Mouse (Mus musculus) limb, embryonic 15.5 days (tissue): ENCODE measurements at regions not wholly inside any gene's neighbourhood (a gene's known extent, or its start where the extent isn't known, plus 50 kb on each side); places are given as distances from the start of the nearest gene placed in this dataset.

ENCODE experiments used
- ATAC-seq: fragments of 200-750 bp; cut with Nextera tagmentation; 2 replicates; pipeline ENCODE4 v1.8.0; 2017; ENCODE audit warnings: low read depth, moderate TSS enrichment; ENCODE audit not compliant: insufficient number of reproducible peaks, low FRiP score, low TSS enrichment
- H3K27ac ChIP-seq: fragments of 300-500 bp; sonication (generic); 2 replicates; pipeline ENCODE4 v1.5.1; 2015; ENCODE audit warnings: moderate library complexity, mild to moderate bottlenecking, inconsistent platforms
- H3K27me3 ChIP-seq: fragments of 300-500 bp; sonication (generic); 2 replicates; pipeline ENCODE4 v1.6.1; 2015; ENCODE audit warnings: inconsistent platforms
- H3K36me3 ChIP-seq: fragments of 300-500 bp; sonication (generic); 2 replicates; pipeline ENCODE4 v1.6.1; 2015; ENCODE audit warnings: inconsistent platforms
- H3K4me1 ChIP-seq: fragments of 300-500 bp; sonication (generic); 2 replicates; pipeline ENCODE4 v1.6.1; 2015; ENCODE audit warnings: inconsistent platforms
- H3K4me2 ChIP-seq: fragments of 300-500 bp; sonication (generic); 2 replicates; pipeline ENCODE4 v1.6.1; 2015; ENCODE audit warnings: mild to moderate bottlenecking, inconsistent platforms
- H3K4me3 ChIP-seq: fragments of 300-500 bp; sonication (generic); 2 replicates; pipeline ENCODE4 v1.5.1; 2015; ENCODE audit warnings: mild to moderate bottlenecking, inconsistent platforms
- H3K9ac ChIP-seq: fragments of 300-500 bp; sonication (generic); 2 replicates; pipeline ENCODE4 v1.6.1; 2015; ENCODE audit warnings: inconsistent platforms
- H3K9me3 ChIP-seq: fragments of 300-500 bp; sonication (generic); 2 replicates; pipeline ENCODE4 v1.6.1; 2016; ENCODE audit warnings: inconsistent platforms
- WGBS: fragments of 180-500 bp; shearing (Covaris S2); methylation state at CpG from one replicate; pipeline ENCODE4 v1.1.7; 2015; 5-methylcytosine and 5-hydroxymethylcytosine counted together

- H3K36me3 ChIP-seq = no peaks in the 10 kb centered on the region
- H3K4me3 ChIP-seq = no peak overlapping the region
- H3K4me2 ChIP-seq = no peak overlapping the region
- no peaks in the 10 kb centered on the region for H3K9me3 ChIP-seq
- WGBS = 42% methylated on average over 4 of the region's 4 CpGs
- no peak for ATAC-seq
- H3K27me3 ChIP-seq = no peaks in the 10 kb centered on the region
- H3K4me1 ChIP-seq = peaks cover 7% of the 10 kb centered on the region; the same call in 1 of the 2 replicates
- H3K9ac ChIP-seq = no peak overlapping the region
- H3K27ac ChIP-seq = peak overlapping the region; percentile 12
Observed at GRCm38 (mm10) chr4:95193028-95193427, 141.0 kb upstream of the Jun start.

- no peak overlapping the region for H3K9ac ChIP-seq
- H3K4me1 ChIP-seq = peaks cover 7% of the 10 kb centered on the region; the same call in 1 of the 2 replicates
- no peaks in the 10 kb centered on the region for H3K36me3 ChIP-seq
- H3K27ac ChIP-seq = peak overlapping the region; percentile 12
- H3K27me3 ChIP-seq = no peaks in the 10 kb centered on the region
- H3K4me2 ChIP-seq = no peak overlapping the region
- WGBS = 81% methylated on average over 4 of the region's 4 CpGs
- no peak for ATAC-seq
- H3K4me3 ChIP-seq = no peak overlapping the region
- H3K9me3 ChIP-seq = no peaks in the 10 kb centered on the region
Observed at GRCm38 (mm10) chr4:95193473-95193872, 141.5 kb upstream of the Jun start.

GRCm38 (mm10) chr4:95194621-95195455 lies 142.8 kb upstream of the Jun start:
- no peak overlapping the region for H3K4me2 ChIP-seq
- peaks cover 7% of the 10 kb centered on the region; the same call in 1 of the 2 replicates for H3K4me1 ChIP-seq
- 71% methylated on average over 5 of the region's 5 CpGs for WGBS
- H3K9ac ChIP-seq = no peak overlapping the region
- no peaks in the 10 kb centered on the region for H3K9me3 ChIP-seq
- no peak for ATAC-seq
- no peak overlapping the region for H3K27ac ChIP-seq
- H3K36me3 ChIP-seq = no peaks in the 10 kb centered on the region
- H3K4me3 ChIP-seq = no peak overlapping the region
- no peaks in the 10 kb centered on the region for H3K27me3 ChIP-seq

GRCm38 (mm10) chr4:95196106-95196505 lies 144.1 kb upstream of the Jun start:
- H3K27ac ChIP-seq = no peak overlapping the region
- 65% methylated on average over 2 of the region's 2 CpGs for WGBS
- H3K36me3 ChIP-seq = no peaks in the 10 kb centered on the region
- no peaks in the 10 kb centered on the region for H3K27me3 ChIP-seq
- no peak overlapping the region for H3K4me2 ChIP-seq
- H3K4me1 ChIP-seq = peaks cover 7% of the 10 kb centered on the region; the same call in 1 of the 2 replicates
- H3K9me3 ChIP-seq = no peaks in the 10 kb centered on the region
- no peak overlapping the region for H3K4me3 ChIP-seq
- no peak for ATAC-seq
- H3K9ac ChIP-seq = no peak overlapping the region

- no peak overlapping the region for H3K9ac ChIP-seq
- ATAC-seq = no peak
- 36% methylated on average over 7 of the region's 7 CpGs for WGBS
Observed at GRCm38 (mm10) chr4:95197077-95197711, 145.2 kb upstream of the Jun start.

GRCm38 (mm10) chr4:95199394-95199793 lies 147.4 kb upstream of the Jun start:
- no peaks in the 10 kb centered on the region for H3K9me3 ChIP-seq
- no peaks in the 10 kb centered on the region for H3K27me3 ChIP-seq
- WGBS = 88% methylated on average over 5 of the region's 5 CpGs
- H3K27ac ChIP-seq = no peak overlapping the region
- no peak overlapping the region for H3K9ac ChIP-seq
- H3K4me3 ChIP-seq = no peak overlapping the region
- H3K4me1 ChIP-seq = peaks cover 5% of the 10 kb centered on the region; the same call in 1 of the 2 replicates
- no peak overlapping the region for H3K4me2 ChIP-seq
- ATAC-seq = no peak
- no peaks in the 10 kb centered on the region for H3K36me3 ChIP-seq

More at GRCm38 (mm10) chr4:95197077-95197711, 145.2 kb upstream of the Jun start:
- no peak overlapping the region for H3K4me3 ChIP-seq
- H3K4me1 ChIP-seq = peaks cover 7% of the 10 kb centered on the region; the same call in 1 of the 2 replicates
- H3K9me3 ChIP-seq = no peaks in the 10 kb centered on the region
- no peaks in the 10 kb centered on the region for H3K27me3 ChIP-seq
- no peaks in the 10 kb centered on the region for H3K36me3 ChIP-seq
- no peak overlapping the region for H3K4me2 ChIP-seq
- no peak overlapping the region for H3K27ac ChIP-seq

- H3K4me1 ChIP-seq = peaks cover 5% of the 10 kb centered on the region; the same call in 1 of the 2 replicates
- H3K27ac ChIP-seq = no peak overlapping the region
- H3K9ac ChIP-seq = no peak overlapping the region
- ATAC-seq = no peak
- H3K9me3 ChIP-seq = no peaks in the 10 kb centered on the region
- 86% methylated on average over 7 of the region's 7 CpGs for WGBS
- no peak overlapping the region for H3K4me2 ChIP-seq
- H3K27me3 ChIP-seq = no peaks in the 10 kb centered on the region
- no peaks in the 10 kb centered on the region for H3K36me3 ChIP-seq
- H3K4me3 ChIP-seq = no peak overlapping the region
Observed at GRCm38 (mm10) chr4:95200130-95200529, 148.1 kb upstream of the Jun start.

GRCm38 (mm10) chr4:95202478-95202877 lies 150.5 kb upstream of the Jun start:
- H3K9me3 ChIP-seq = no peaks in the 10 kb centered on the region
- no peaks in the 10 kb centered on the region for H3K36me3 ChIP-seq
- no peaks in the 10 kb centered on the region for H3K4me1 ChIP-seq
- H3K27me3 ChIP-seq = no peaks in the 10 kb centered on the region
- no peak overlapping the region for H3K9ac ChIP-seq
- H3K27ac ChIP-seq = no peak overlapping the region
- no peak overlapping the region for H3K4me3 ChIP-seq
- no peak for ATAC-seq
- H3K4me2 ChIP-seq = no peak overlapping the region
- 79% methylated on average over 6 of the region's 6 CpGs for WGBS

- no peaks in the 10 kb centered on the region for H3K36me3 ChIP-seq
- H3K27me3 ChIP-seq = no peaks in the 10 kb centered on the region
- no peak overlapping the region for H3K4me2 ChIP-seq
- H3K9ac ChIP-seq = no peak overlapping the region
- ATAC-seq = no peak
- no peak overlapping the region for H3K4me3 ChIP-seq
- H3K4me1 ChIP-seq = peaks cover under 1% of the 10 kb centered on the region; the same call in 1 of the 2 replicates
- H3K9me3 ChIP-seq = no peaks in the 10 kb centered on the region
- no peak overlapping the region for H3K27ac ChIP-seq
Observed at GRCm38 (mm10) chr4:95203577-95203976, 151.6 kb upstream of the Jun start.

- Histone ChIP-seq H3K9me3 (no peaks in the 10 kb centered on the region), H3K27ac (no peak overlapping the region), H3K4me1 (peaks cover 6% of the 10 kb centered on the region; the same call in 1 of the 2 replicates), H3K9ac (no peak overlapping the region), H3K36me3 (no peaks in the 10 kb centered on the region), H3K4me2 (no peak overlapping the region), H3K27me3 (no peaks in the 10 kb centered on the region), H3K4me3 (no peak overlapping the region)
- no peak for ATAC-seq
- 50% methylated on average over 1 of the region's 1 CpGs for WGBS
Observed at GRCm38 (mm10) chr4:95205372-95205771, 153.3 kb upstream of the Jun start.

- no peak for ATAC-seq
- peaks cover 6% of the 10 kb centered on the region; the same call in 1 of the 2 replicates for H3K4me1 ChIP-seq
- H3K9ac ChIP-seq = no peak overlapping the region
- WGBS = 88% methylated on average over 5 of the region's 5 CpGs
- no peaks in the 10 kb centered on the region for H3K27me3 ChIP-seq
- H3K4me3 ChIP-seq = no peak overlapping the region
- no peak overlapping the region for H3K4me2 ChIP-seq
- no peak overlapping the region for H3K27ac ChIP-seq
- H3K9me3 ChIP-seq = no peaks in the 10 kb centered on the region
- H3K36me3 ChIP-seq = no peaks in the 10 kb centered on the region
Observed at GRCm38 (mm10) chr4:95207783-95208182, 155.8 kb upstream of the Jun start.

GRCm38 (mm10) chr4:95208827-95209226 lies 156.8 kb upstream of the Jun start:
- WGBS = 62% methylated on average over 7 of the region's 7 CpGs
- H3K9me3 ChIP-seq = no peaks in the 10 kb centered on the region
- no peak overlapping the region for H3K4me2 ChIP-seq
- H3K4me1 ChIP-seq = peaks cover 6% of the 10 kb centered on the region; the same call in 1 of the 2 replicates
- no peaks in the 10 kb centered on the region for H3K36me3 ChIP-seq
- no peak overlapping the region for H3K27ac ChIP-seq
- no peak overlapping the region for H3K9ac ChIP-seq
- H3K27me3 ChIP-seq = no peaks in the 10 kb centered on the region
- no peak for ATAC-seq
- no peak overlapping the region for H3K4me3 ChIP-seq
